In the genomic region with DNA sequence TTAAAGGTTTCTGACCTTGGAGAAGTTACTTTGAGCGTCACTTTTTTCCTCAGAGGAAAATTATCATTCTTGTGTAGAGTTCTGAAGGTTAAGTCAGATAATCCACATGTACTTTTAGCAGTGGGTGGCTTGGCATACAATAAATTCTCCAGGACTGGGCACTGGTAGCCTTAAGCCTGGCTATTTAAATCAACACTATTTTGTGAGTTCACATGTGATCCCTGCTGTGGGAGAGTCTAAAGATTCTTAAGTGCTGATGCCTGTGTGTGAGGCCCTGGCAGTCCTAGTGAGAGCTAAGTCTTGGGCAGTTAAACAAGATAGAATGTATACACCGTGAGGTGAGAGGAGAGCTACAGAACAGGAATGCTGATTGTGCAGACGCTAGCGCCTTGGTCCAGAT, we compare ENCODE assay signal across 9 mouse cellular contexts. TPM values are rescaled to one million over a fixed set of nuclear protein-coding genes. Genes with fewer than 3 reads are reported as not detected.
DNase-seq lines count a peak whose midpoint lies in the region; ATAC-seq and TF ChIP-seq lines count a peak whose summit lies in the region.
"Had no signal": no experiment of that assay in that cellular context is flagged by ENCODE, and none has a peak within 500 bp of the region (broad histone marks: within the 10 kb centered on the region; RNA-seq: fewer than 3 reads in every experiment).

No protein-coding gene starts in this region.

- H3K27ac ChIP-seq in heart, adult 2 months: peak overlapping the region; percentile 95
- no peak overlapping the region for H3K27ac ChIP-seq in forebrain, embryonic 14.5 days (ENCODE audit: low read depth, low read length)
- no peak overlapping the region for H3K27ac ChIP-seq in liver, embryonic 14.5 days

- peak overlapping the region; percentile 27 for H3ac ChIP-seq in C2C12 (ENCODE audit: control insufficient read depth, insufficient read length, low read depth)

- peaks cover 7% of the 10 kb centered on the region for H3K4me1 ChIP-seq in heart, adult 2 months (ENCODE audit: control insufficient read depth, insufficient read depth, low read length)
- H3K4me1 ChIP-seq in forebrain, embryonic 14.5 days (ENCODE audit: control insufficient read depth, insufficient read depth, low read length): peaks cover 21% of the 10 kb centered on the region
- peaks cover 24 to 34% of the 10 kb centered on the region in 2 experiments for H3K4me1 ChIP-seq in liver, embryonic 14.5 days (replicated peaks; ENCODE audit: control insufficient read depth in 2 of 2, insufficient read depth in 2 of 2, low read length in 1 of 2)

- no peak for TF ChIP-seq EP300 in heart, adult 2 months (IDR thresholded peaks at IDR 0.05; ENCODE audit: insufficient read depth, low read depth, low read length)
- TF ChIP-seq EP300 in liver, embryonic 14.5 days (IDR thresholded peaks at IDR 0.05; ENCODE audit: low read depth): no peak

- H3K79me2 ChIP-seq in heart, adult 2 months (replicated peaks; ENCODE audit: control insufficient read depth, insufficient read depth, low read length): peaks cover 9% of the 10 kb centered on the region
- peaks cover 68% of the 10 kb centered on the region for H3K79me2 ChIP-seq in C2C12 (ENCODE audit: control insufficient read depth, insufficient read depth)

- H3K9ac ChIP-seq in heart, adult 2 months (ENCODE audit: low read depth, low read length): peak overlapping the region; percentile 52
- peak overlapping the region; percentile 98 for H3K9ac ChIP-seq in forebrain, embryonic 14.5 days (ENCODE audit: low read length)
- H3K9ac ChIP-seq in liver, embryonic 14.5 days (replicated peaks): no peak overlapping the region

- ATAC-seq in forebrain, embryonic 14.5 days: no peak
- no peak for ATAC-seq in liver, embryonic 14.5 days (ENCODE audit: insufficient read depth)

- H3K27me3 ChIP-seq in heart, adult 2 months (ENCODE audit: control insufficient read depth, insufficient read depth, low read length): no peaks in the 10 kb centered on the region
- H3K27me3 ChIP-seq in C2C12 (ENCODE audit: control insufficient read depth, insufficient read depth, insufficient read length): no peaks in the 10 kb centered on the region
- no peaks in the 10 kb centered on the region for H3K27me3 ChIP-seq in forebrain, embryonic 14.5 days (replicated peaks; ENCODE audit: control insufficient read depth, insufficient read depth, low read length)
- peaks cover 10% of the 10 kb centered on the region for H3K27me3 ChIP-seq in liver, embryonic 14.5 days (ENCODE audit: control insufficient read depth, insufficient read depth, low read length)

- peak overlapping the region; percentile 97 for H3K4me3 ChIP-seq in heart, adult 2 months
- H3K4me3 ChIP-seq in C2C12 (ENCODE audit: insufficient read depth, poor library complexity, severe bottlenecking): no peak overlapping the region
- peak overlapping the region; percentile 93 for H3K4me3 ChIP-seq in forebrain, embryonic 14.5 days (ENCODE audit: low read depth, low read length)
- H3K4me3 ChIP-seq in liver, embryonic 14.5 days (ENCODE audit: insufficient read depth in 1 of 2, low read depth in 2 of 2, low read length in 2 of 2): peak overlapping the region; percentile 18 to 19

- peak overlapping the region; percentile 64 for H3K4me2 ChIP-seq in forebrain, embryonic 14.5 days (ENCODE audit: low read length)
- H3K4me2 ChIP-seq in liver, embryonic 14.5 days (ENCODE audit: low read depth): peak overlapping the region; percentile 98

- TF ChIP-seq CTCF in heart, adult 2 months (IDR thresholded peaks at IDR 0.05): no peak
- no peak for TF ChIP-seq CTCF in C2C12 (IDR thresholded peaks at IDR 0.05; ENCODE audit: control insufficient read depth, insufficient read depth, insufficient read length)
- TF ChIP-seq CTCF in liver, embryonic 14.5 days (IDR thresholded peaks at IDR 0.05; ENCODE audit: low read depth): no peak

- TF ChIP-seq POLR2A in heart, adult 2 months (IDR thresholded peaks at IDR 0.05; ENCODE audit: insufficient read depth, low read depth, low read length): no peak

- intact Hi-C loops in heart, adult 2 months (cut with DNase I): loop anchor here (5.0 to 10.0 kb wide), 3 partner anchors 36 to 569 kb away; partner anchors contain the start of genes Dcun1d4 and Fryl
- intact Hi-C loops in heart, postnatal 14 days (cut with DNase I): no loop called here

- peaks cover 60% of the 10 kb centered on the region for H3K79me3 ChIP-seq in C2C12 (ENCODE audit: low read depth)

- 31% methylated on average over 4 of the region's 4 CpGs for WGBS in heart, adult 2 months
- WGBS in forebrain, embryonic 14.5 days: 32% methylated on average over 4 of the region's 4 CpGs
- WGBS in liver, embryonic 14.5 days (ENCODE audit: insufficient replicate concordance): 65% methylated on average over 4 of the region's 4 CpGs

- peak in 1 of 2 experiments; percentile 17 for DNase-seq in heart, adult 2 months
- DNase-seq in heart, postnatal 14 days: no peak
- DNase-seq in forebrain, embryonic 14.5 days (ENCODE audit: low spot score): no peak
- no peak for DNase-seq in liver, embryonic 14.5 days (ENCODE audit: low read depth in 3 of 3, low spot score in 3 of 3)
- DNase-seq in layer of hippocampus, postnatal 36 days: no peak
- DNase-seq in cerebellum, adult 9-11 months: no peak
- no peak for DNase-seq in frontal cortex, postnatal 25 days (ENCODE audit: low spot score in 2 of 2)

- H3K9me3 ChIP-seq in forebrain, embryonic 14.5 days (replicated peaks; ENCODE audit: control insufficient read depth, low read length): no peaks in the 10 kb centered on the region
- H3K9me3 ChIP-seq in liver, embryonic 14.5 days (ENCODE audit: control insufficient read depth, low read length): no peaks in the 10 kb centered on the region

- H3K36me3 ChIP-seq in heart, adult 2 months (ENCODE audit: control insufficient read depth, insufficient read depth, low read length): peaks cover 17% of the 10 kb centered on the region
- H3K36me3 ChIP-seq in C2C12 (ENCODE audit: control insufficient read depth, insufficient read depth): no peaks in the 10 kb centered on the region
- no peaks in the 10 kb centered on the region for H3K36me3 ChIP-seq in forebrain, embryonic 14.5 days (ENCODE audit: control insufficient read depth, insufficient read depth, low read length)
- H3K36me3 ChIP-seq in liver, embryonic 14.5 days (replicated peaks; ENCODE audit: control insufficient read depth, insufficient read depth, low read depth): no peaks in the 10 kb centered on the region

TF ChIP-seq in C2C12, 6 proteins besides CTCF, POLR2A, EP300 and RAD21:
- TF ChIP-seq MYOD1 (IDR thresholded peaks at IDR 0.05; ENCODE audit: control insufficient read depth, insufficient read length, low read depth) (no peak), CEBPB (IDR thresholded peaks at IDR 0.05; ENCODE audit: low read depth) (no peak), MYOG (IDR thresholded peaks at IDR 0.05; ENCODE audit: control insufficient read depth, extremely low read depth, insufficient read length) (no peak), MAX (IDR thresholded peaks at IDR 0.05) (no peak), FOSL1 (IDR thresholded peaks at IDR 0.05; ENCODE audit: insufficient read depth, low read length, poor library complexity, severe bottlenecking) (no peak), USF1 (IDR thresholded peaks at IDR 0.05; ENCODE audit: low read depth) (no peak)

RNA-seq across cellular contexts. Expression of gene Slain2, which starts 1.9 kb away (rescaled TPM):
- total RNA-seq in heart, adult 2 months (2021): 100 to 1,000 TPM; 149 to 186 TPM
- 53.7 and 84.5 TPM in 2 replicates for polyA plus RNA-seq in heart, adult 2 months (2012; rRNA removed)
- 100 to 1,000 TPM; 109 to 122 TPM for total RNA-seq in heart, postnatal 14 days (2021)
- polyA plus RNA-seq in C2C12 (2012; fragmentation: generic; extraction: Trizol): 20.3 TPM
- 18.9 and 20.5 TPM in 2 replicates for polyA plus RNA-seq in forebrain, embryonic 14.5 days (2014; fragmentation: Nextera tagmentation; extraction: Ambion mirVana)
- polyA plus RNA-seq in liver, embryonic 14.5 days (2012; rRNA removed): 3.8 and 4.5 TPM in 2 replicates
- polyA plus RNA-seq in liver, embryonic 14.5 days (2014; fragmentation: Nextera tagmentation; extraction: Ambion mirVana): 5.4 and 6.0 TPM in 2 replicates
- 10 to 100 TPM; 21.0 to 24.6 TPM for total RNA-seq in layer of hippocampus, postnatal 36 days (2021)

RNA-seq across cellular contexts. Expression of gene Tec, which starts 47.8 kb away (rescaled TPM):
- 10 to 100 TPM; 12.8 to 13.8 TPM for total RNA-seq in heart, adult 2 months (2021)
- polyA plus RNA-seq in heart, adult 2 months (2012; rRNA removed): 5.7 and 9.3 TPM in 2 replicates
- total RNA-seq in heart, postnatal 14 days (2021): 10 to 100 TPM; 11.0 to 11.9 TPM
- 0.88 TPM for polyA plus RNA-seq in C2C12 (2012; fragmentation: generic; extraction: Trizol)
- polyA plus RNA-seq in forebrain, embryonic 14.5 days (2014; fragmentation: Nextera tagmentation; extraction: Ambion mirVana): 4.3 and 5.1 TPM in 2 replicates
- 1.4 and 1.9 TPM in 2 replicates for polyA plus RNA-seq in liver, embryonic 14.5 days (2012; rRNA removed)
- 3.3 TPM in 2 replicates for polyA plus RNA-seq in liver, embryonic 14.5 days (2014; fragmentation: Nextera tagmentation; extraction: Ambion mirVana)
- total RNA-seq in layer of hippocampus, postnatal 36 days (2021): 1 to 10 TPM; 1.8 to 2.0 TPM

RNA-seq across cellular contexts. Expression of gene Gm10135, which starts 58.5 kb away (rescaled TPM):
- not detected for total RNA-seq in heart, adult 2 months (2021)
- not detected in 2 replicates for polyA plus RNA-seq in heart, adult 2 months (2012; rRNA removed)
- total RNA-seq in heart, postnatal 14 days (2021): not detected
- polyA plus RNA-seq in C2C12 (2012; fragmentation: generic; extraction: Trizol): not detected
- not detected in 2 replicates for polyA plus RNA-seq in forebrain, embryonic 14.5 days (2014; fragmentation: Nextera tagmentation; extraction: Ambion mirVana)
- not detected in 2 replicates for polyA plus RNA-seq in liver, embryonic 14.5 days (2012; rRNA removed)
- not detected in 2 replicates for polyA plus RNA-seq in liver, embryonic 14.5 days (2014; fragmentation: Nextera tagmentation; extraction: Ambion mirVana)
- not detected for total RNA-seq in layer of hippocampus, postnatal 36 days (2021)
- total RNA-seq: ES-E14 had no signal
